Mouse (Mus musculus): ENCODE measurements around the gene Gm20422. TPM values are rescaled to one million over a fixed set of nuclear protein-coding genes. Genes with fewer than 3 reads are reported as not detected.
"Not testable (repeated sequence)": the region's sequence is repeated elsewhere in the genome, so short reads cannot be mapped to it uniquely, and the experiment has no call there.

Gm20422 gene
- polyA plus RNA-seq, 1 experiment from 2014 or later = not detected

DNA sequence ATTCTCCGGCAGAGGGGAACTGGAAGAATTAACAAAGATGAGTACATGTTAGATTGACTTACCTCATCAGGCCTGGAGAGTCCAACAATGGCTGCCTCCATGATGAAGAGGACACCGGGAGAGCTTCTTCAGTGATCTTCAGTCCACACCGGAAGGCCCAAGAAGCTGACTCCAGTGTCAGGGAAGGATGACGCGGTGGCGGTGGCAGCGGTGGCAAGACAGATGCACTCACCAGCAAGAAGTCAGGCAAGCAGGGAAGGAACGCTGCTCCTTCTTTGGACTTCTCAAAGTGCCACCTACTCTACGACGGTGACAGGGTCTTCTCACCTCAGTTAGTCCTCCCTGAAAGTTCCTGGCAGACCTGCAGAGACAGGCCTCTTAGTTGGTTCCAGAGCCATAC is 64.1 kb downstream of the Gm20422 start, which contains the start of gene Zfp869:
TSS of gene Zfp869 (minus strand) at position 101 of the 400 bp plus-strand sequence.
- not testable (repeated sequence) for H3K4me3 ChIP-seq (ENCODE audit: low read length); H3K4me2 ChIP-seq (ENCODE audit: low read depth, low read length); H3K27ac ChIP-seq (ENCODE audit: low read length); H3K9ac ChIP-seq (ENCODE audit: low read length); H3K27me3 ChIP-seq (ENCODE audit: control insufficient read depth, insufficient read depth, low read length); ATAC-seq (replicated peaks; ENCODE audit: extremely low read depth, insufficient read depth, low FRiP score)
- 96% methylated on average over 10 of the region's 10 CpGs for WGBS
- Histone ChIP-seq H3K4me1 (ENCODE audit: control insufficient read depth, insufficient read depth, low read length) (peaks cover 12% of the 10 kb centered on the region), H3K36me3 (ENCODE audit: control insufficient read depth, insufficient read depth) (peaks cover 53% of the 10 kb centered on the region), H3K9me3 (replicated peaks; ENCODE audit: control insufficient read depth, low read length) (peaks cover 14% of the 10 kb centered on the region)

- WGBS = 76% methylated on average over 6 of the region's 6 CpGs
- H3K4me2 ChIP-seq (ENCODE audit: low read depth, low read length) = no peak overlapping the region
- no peak for ATAC-seq (replicated peaks; ENCODE audit: extremely low read depth, insufficient read depth, low FRiP score)
- no peak overlapping the region for H3K4me3 ChIP-seq (ENCODE audit: low read length)
- no peaks in the 10 kb centered on the region for H3K4me1 ChIP-seq (ENCODE audit: control insufficient read depth, insufficient read depth, low read length)
- H3K9me3 ChIP-seq (replicated peaks; ENCODE audit: control insufficient read depth, low read length) = peaks cover 10% of the 10 kb centered on the region; the same call in 1 of the 2 replicates
- H3K36me3 ChIP-seq (ENCODE audit: control insufficient read depth, insufficient read depth) = peaks cover 36% of the 10 kb centered on the region
- H3K27me3 ChIP-seq (ENCODE audit: control insufficient read depth, insufficient read depth, low read length) = no peaks in the 10 kb centered on the region
- H3K27ac ChIP-seq (ENCODE audit: low read length) = no peak overlapping the region
- no peak overlapping the region for H3K9ac ChIP-seq (ENCODE audit: low read length)
Observed at GRCm38 (mm10) chr8:69701810-69702209, 72.9 kb downstream of the Gm20422 start.

Other genes starting within 250 kb of the Gm20422 start
- gene Zfp868, start 149.3 kb downstream of the Gm20422 start, polyA plus RNA-seq (2015; fragmentation: Nextera tagmentation; extraction: Ambion mirVana) = 14.9 and 15.6 TPM in 2 replicates
- 1.2 TPM in 2 replicates for gene Zfp964, start 120.4 kb downstream of the Gm20422 start, polyA plus RNA-seq (2015; fragmentation: Nextera tagmentation; extraction: Ambion mirVana)
- gene Zfp869, start 64.2 kb downstream of the Gm20422 start, polyA plus RNA-seq (2015; fragmentation: Nextera tagmentation; extraction: Ambion mirVana) = 19.8 and 20.4 TPM in 2 replicates
- 3.9 and 5.1 TPM in 2 replicates for gene Zfp963, start 24.9 kb downstream of the Gm20422 start, polyA plus RNA-seq (2015; fragmentation: Nextera tagmentation; extraction: Ambion mirVana)
- gene Atp13a1, start 16.3 kb upstream of the Gm20422 start, polyA plus RNA-seq (2015; fragmentation: Nextera tagmentation; extraction: Ambion mirVana) = 29.3 TPM in 2 replicates
- 18.0 and 20.3 TPM in 2 replicates for gene Zfp866, start 16.3 kb upstream of the Gm20422 start, polyA plus RNA-seq (2015; fragmentation: Nextera tagmentation; extraction: Ambion mirVana)
- gene Gmip, start 33.8 kb upstream of the Gm20422 start, polyA plus RNA-seq (2015; fragmentation: Nextera tagmentation; extraction: Ambion mirVana) = 9.3 and 9.8 TPM in 2 replicates
- gene Lpar2, start 47.5 kb upstream of the Gm20422 start, polyA plus RNA-seq (2015; fragmentation: Nextera tagmentation; extraction: Ambion mirVana) = 0.20 and 0.21 TPM in 2 replicates
- gene Pbx4, start 57.6 kb upstream of the Gm20422 start, polyA plus RNA-seq (2015; fragmentation: Nextera tagmentation; extraction: Ambion mirVana) = 4.1 and 5.4 TPM in 2 replicates
- 0.29 and 0.47 TPM in 2 replicates for gene Cilp2, start 112.8 kb upstream of the Gm20422 start, polyA plus RNA-seq (2015; fragmentation: Nextera tagmentation; extraction: Ambion mirVana)
- gene Tssk6, start 127.3 kb upstream of the Gm20422 start, polyA plus RNA-seq (2015; fragmentation: Nextera tagmentation; extraction: Ambion mirVana) = 1.1 and 2.0 TPM in 2 replicates
- gene Ndufa13, start 127.7 kb upstream of the Gm20422 start, polyA plus RNA-seq (2015; fragmentation: Nextera tagmentation; extraction: Ambion mirVana) = 372 and 379 TPM in 2 replicates
- gene Yjefn3, start 127.8 kb upstream of the Gm20422 start, polyA plus RNA-seq (2015; fragmentation: Nextera tagmentation; extraction: Ambion mirVana) = 8.2 and 8.7 TPM in 2 replicates
- gene Gatad2a, start 221.5 kb upstream of the Gm20422 start, polyA plus RNA-seq (2015; fragmentation: Nextera tagmentation; extraction: Ambion mirVana) = 26.2 and 26.8 TPM in 2 replicates